Mouse (Mus musculus): ENCODE data around the gene Abcg8. TPM values are rescaled to one million over a fixed set of nuclear protein-coding genes. Genes with fewer than 3 reads are reported as not detected.

Abcg8 gene
- polyA plus RNA-seq, 1 experiment = 0.05 TPM

- Histone ChIP-seq H3K4me3 (no peak overlapping the region), H3K79me2 (ENCODE audit: control insufficient read depth, insufficient read depth) (no peaks in the 10 kb centered on the region), H3K4me2 (ENCODE audit: low read depth) (peak overlapping the region; percentile 41), H3K36me3 (ENCODE audit: control insufficient read depth, insufficient read depth) (no peaks in the 10 kb centered on the region), H3K27me3 (ENCODE audit: control insufficient read depth, insufficient read depth, insufficient read length) (no peaks in the 10 kb centered on the region), H3ac (ENCODE audit: control insufficient read depth, insufficient read length) (no peak overlapping the region)
- TF ChIP-seq REST (IDR thresholded peaks at IDR 0.05; ENCODE audit: insufficient read depth, insufficient read length) = no peak
- TF ChIP-seq POLR2A (IDR thresholded peaks at IDR 0.05; ENCODE audit: insufficient read length, low read depth) = no peak
- TF ChIP-seq TCF3 (IDR thresholded peaks at IDR 0.05; ENCODE audit: insufficient read length, low read depth) = no peak
- no peak for TF ChIP-seq E2F4 (IDR thresholded peaks at IDR 0.05; ENCODE audit: insufficient read depth)
These were observed 9.2 kb downstream of the Abcg8 start for GRCm38 (mm10) chr17:84685286-84685685.

- Histone ChIP-seq H3K36me3 (ENCODE audit: control insufficient read depth, insufficient read depth) (no peaks in the 10 kb centered on the region), H3K27me3 (ENCODE audit: control insufficient read depth, insufficient read depth, insufficient read length) (no peaks in the 10 kb centered on the region), H3K4me3 (no peak overlapping the region), H3K4me2 (ENCODE audit: low read depth) (no peak overlapping the region), H3ac (ENCODE audit: control insufficient read depth, insufficient read length) (no peak overlapping the region), H3K79me2 (ENCODE audit: control insufficient read depth, insufficient read depth) (no peaks in the 10 kb centered on the region)
- TF ChIP-seq CEBPB (IDR thresholded peaks at IDR 0.05; ENCODE audit: insufficient read depth, poor library complexity, severe bottlenecking) (no peak), E2F4 (IDR thresholded peaks at IDR 0.05; ENCODE audit: insufficient read depth) (no peak), POLR2A (IDR thresholded peaks at IDR 0.05; ENCODE audit: insufficient read length, low read depth) (no peak), MAX (IDR thresholded peaks at IDR 0.05; ENCODE audit: low read depth) (no peak), REST (IDR thresholded peaks at IDR 0.05; ENCODE audit: insufficient read depth, insufficient read length) (no peak), TCF12 (IDR thresholded peaks at IDR 0.05; ENCODE audit: insufficient read depth, poor library complexity, severe bottlenecking) (no peak), POLR2AphosphoS2 (IDR thresholded peaks at IDR 0.05; ENCODE audit: insufficient read length, low read depth) (no peak), MYOD1 (IDR thresholded peaks at IDR 0.05; ENCODE audit: control insufficient read depth in 1 of 3, insufficient read length in 2 of 3, low read depth in 2 of 3) (no peak), USF1 (IDR thresholded peaks at IDR 0.05; ENCODE audit: low read depth) (no peak), MYOG (IDR thresholded peaks at IDR 0.05; ENCODE audit: control insufficient read depth in 1 of 3, insufficient read depth in 1 of 3, insufficient read length in 2 of 3, low read depth in 2 of 3) (no peak), SRF (IDR thresholded peaks at IDR 0.05; ENCODE audit: control insufficient read depth, insufficient read length, low read depth) (no peak)
These were observed 11.9 kb downstream of the Abcg8 start for GRCm38 (mm10) chr17:84687994-84688393.

- no peak overlapping the region for H3ac ChIP-seq (ENCODE audit: control insufficient read depth, insufficient read length)
- H3K79me2 ChIP-seq (ENCODE audit: control insufficient read depth, insufficient read depth) = no peaks in the 10 kb centered on the region
These were observed 12.7 kb downstream of the Abcg8 start for GRCm38 (mm10) chr17:84688834-84689233.

GRCm38 (mm10) chr17:84689316-84689715 lies 13.2 kb downstream of the Abcg8 start:
- no peak for TF ChIP-seq TCF3 (IDR thresholded peaks at IDR 0.05; ENCODE audit: insufficient read length, low read depth)
- no peak for TF ChIP-seq CEBPB (IDR thresholded peaks at IDR 0.05; ENCODE audit: insufficient read depth, poor library complexity, severe bottlenecking)
- TF ChIP-seq TCF12 (IDR thresholded peaks at IDR 0.05; ENCODE audit: insufficient read depth, poor library complexity, severe bottlenecking) = no peak
- no peak for TF ChIP-seq E2F4 (IDR thresholded peaks at IDR 0.05; ENCODE audit: insufficient read depth)
- no peak for TF ChIP-seq MYOG (IDR thresholded peaks at IDR 0.05; ENCODE audit: control insufficient read depth in 1 of 3, insufficient read depth in 1 of 3, insufficient read length in 2 of 3, low read depth in 2 of 3)
- TF ChIP-seq USF1 (IDR thresholded peaks at IDR 0.05; ENCODE audit: low read depth) = no peak
- no peak for TF ChIP-seq MYOD1 (IDR thresholded peaks at IDR 0.05; ENCODE audit: control insufficient read depth in 1 of 3, insufficient read length in 2 of 3, low read depth in 2 of 3)
- no peaks in the 10 kb centered on the region for H3K79me2 ChIP-seq (ENCODE audit: control insufficient read depth, insufficient read depth)
- no peaks in the 10 kb centered on the region for H3K36me3 ChIP-seq (ENCODE audit: control insufficient read depth, insufficient read depth)
- H3ac ChIP-seq (ENCODE audit: control insufficient read depth, insufficient read length) = no peak overlapping the region
- no peak overlapping the region for H3K4me3 ChIP-seq
- H3K4me2 ChIP-seq (ENCODE audit: low read depth) = no peak overlapping the region
- no peaks in the 10 kb centered on the region for H3K27me3 ChIP-seq (ENCODE audit: control insufficient read depth, insufficient read depth, insufficient read length)

More at GRCm38 (mm10) chr17:84688834-84689233, 12.7 kb downstream of the Abcg8 start:
- no peak overlapping the region for H3K4me3 ChIP-seq
- H3K4me2 ChIP-seq (ENCODE audit: low read depth) = no peak overlapping the region
- no peaks in the 10 kb centered on the region for H3K27me3 ChIP-seq (ENCODE audit: control insufficient read depth, insufficient read depth, insufficient read length)
- H3K36me3 ChIP-seq (ENCODE audit: control insufficient read depth, insufficient read depth) = no peaks in the 10 kb centered on the region
- TF ChIP-seq USF1 (IDR thresholded peaks at IDR 0.05; ENCODE audit: low read depth) (no peak), SRF (IDR thresholded peaks at IDR 0.05; ENCODE audit: control insufficient read depth, insufficient read length, low read depth) (no peak), MYOD1 (IDR thresholded peaks at IDR 0.05; ENCODE audit: control insufficient read depth in 1 of 3, insufficient read length in 2 of 3, low read depth in 2 of 3) (no peak), CEBPB (IDR thresholded peaks at IDR 0.05; ENCODE audit: insufficient read depth, poor library complexity, severe bottlenecking) (no peak)

GRCm38 (mm10) chr17:84690111-84690510 lies 14.0 kb downstream of the Abcg8 start:
- H3K79me2 ChIP-seq (ENCODE audit: control insufficient read depth, insufficient read depth) = no peaks in the 10 kb centered on the region
- no peak overlapping the region for H3K4me3 ChIP-seq
- H3K27me3 ChIP-seq (ENCODE audit: control insufficient read depth, insufficient read depth, insufficient read length) = peaks cover 4% of the 10 kb centered on the region
- no peak overlapping the region for H3K4me2 ChIP-seq (ENCODE audit: low read depth)
- no peak overlapping the region for H3ac ChIP-seq (ENCODE audit: control insufficient read depth, insufficient read length)
- TF ChIP-seq USF1 (IDR thresholded peaks at IDR 0.05; ENCODE audit: low read depth) (no peak), MAX (IDR thresholded peaks at IDR 0.05; ENCODE audit: low read depth) (no peak), TCF3 (IDR thresholded peaks at IDR 0.05; ENCODE audit: insufficient read length, low read depth) (no peak), POLR2AphosphoS2 (IDR thresholded peaks at IDR 0.05; ENCODE audit: insufficient read length, low read depth) (no peak), REST (IDR thresholded peaks at IDR 0.05; ENCODE audit: insufficient read depth, insufficient read length) (no peak), TCF12 (IDR thresholded peaks at IDR 0.05; ENCODE audit: insufficient read depth, poor library complexity, severe bottlenecking) (no peak), SRF (IDR thresholded peaks at IDR 0.05; ENCODE audit: control insufficient read depth, insufficient read length, low read depth) (no peak), MYOD1 (IDR thresholded peaks at IDR 0.05; ENCODE audit: control insufficient read depth in 1 of 3, insufficient read length in 2 of 3, low read depth in 2 of 3) (no peak), POLR2A (IDR thresholded peaks at IDR 0.05; ENCODE audit: insufficient read length, low read depth) (no peak), CEBPB (IDR thresholded peaks at IDR 0.05; ENCODE audit: insufficient read depth, poor library complexity, severe bottlenecking) (no peak), MYOG (IDR thresholded peaks at IDR 0.05; ENCODE audit: control insufficient read depth in 1 of 3, insufficient read depth in 1 of 3, insufficient read length in 2 of 3, low read depth in 2 of 3) (no peak), E2F4 (IDR thresholded peaks at IDR 0.05; ENCODE audit: insufficient read depth) (no peak)
- no peaks in the 10 kb centered on the region for H3K36me3 ChIP-seq (ENCODE audit: control insufficient read depth, insufficient read depth)

All from myocyte (in vitro differentiated cells).